Mouse (Mus musculus) stomach, postnatal 0 days (tissue): Measurements from ENCODE around the gene Nell2. TPM values are rescaled to one million over a fixed set of nuclear protein-coding genes. Genes with fewer than 3 reads are reported as not detected.

Experiments
- ATAC-seq: fragments of 200-750 bp; cut with Nextera tagmentation; 2 replicates; pipeline ENCODE4 v1.8.0; 2017; ENCODE audit not compliant: low FRiP score, low TSS enrichment
- DNase-seq: peaks from one replicate; pipeline ENCODE4 v3.0.0-alpha.2; 2016; ENCODE audit warnings: low spot score
- H3K27ac ChIP-seq: fragments of 300-500 bp; sonication (generic); replicated peaks from 2 replicates; pipeline ENCODE4 v1.5.1; 2014; ENCODE audit warnings: mild to moderate bottlenecking, control low read depth
- H3K27me3 ChIP-seq: fragments of 300-500 bp; sonication (generic); 2 replicates; pipeline ENCODE4 v1.6.1; 2014; ENCODE audit warnings: low read length; ENCODE audit not compliant: control insufficient read depth, insufficient read depth
- H3K36me3 ChIP-seq: fragments of 300-500 bp; sonication (generic); 2 replicates; pipeline ENCODE4 v1.6.1; 2014; ENCODE audit warnings: low read length, mixed read lengths; ENCODE audit not compliant: control insufficient read depth, insufficient read depth
- H3K4me1 ChIP-seq: fragments of 300-500 bp; sonication (generic); replicated peaks from 2 replicates; pipeline ENCODE4 v1.6.1; 2014; ENCODE audit warnings: antibody characterized with exemption; ENCODE audit not compliant: control insufficient read depth, insufficient read depth
- H3K4me2 ChIP-seq: fragments of 300-500 bp; sonication (generic); replicated peaks from 2 replicates; pipeline ENCODE4 v1.6.1; 2014; ENCODE audit warnings: low read depth, mild to moderate bottlenecking, control low read depth, moderate library complexity
- H3K4me3 ChIP-seq: fragments of 300-500 bp; sonication (generic); 2 replicates; pipeline ENCODE4 v1.5.1; 2014; ENCODE audit warnings: low read depth, low read length, control low read depth
- H3K9ac ChIP-seq: fragments of 300-500 bp; sonication (generic); 2 replicates; pipeline ENCODE4 v1.6.1; 2014; ENCODE audit warnings: mild to moderate bottlenecking, low read length, control low read depth, mixed read lengths
- H3K9me3 ChIP-seq: fragments of 300-500 bp; sonication (generic); 2 replicates; pipeline ENCODE4 v1.6.1; 2016; ENCODE audit warnings: low read length; ENCODE audit not compliant: control insufficient read depth
- CTCF ChIP-seq: IDR thresholded peaks from 2 replicates; pipeline ENCODE4 v1.5.1; 2016; ENCODE audit warnings: antibody characterized with exemption, low read depth, mild to moderate bottlenecking, moderate library complexity
- EP300 ChIP-seq: optimal IDR thresholded peaks from 2 replicates; pipeline ENCODE3; 2016; ENCODE audit warnings: antibody characterized with exemption
- WGBS: fragments of 180-500 bp; shearing (Covaris S2); extraction: QIAGEN DNeasy Blood & Tissue Kit; methylation state at CpG from one replicate; pipeline ENCODE4 v1.1.7; 2014; 5-methylcytosine and 5-hydroxymethylcytosine counted together
- polyA plus RNA-seq: library from polyadenylated mRNA; unstranded; fragments of >200 nt; fragmentation: Nextera tagmentation; extraction: Ambion mirVana; gene quantifications from 2 replicates; pipeline ENCODE4 v1.2.1, GENCODE M21; 2015

The Nell2 gene
- polyA plus RNA-seq, 1 experiment from 2014 or later = 5.8 TPM

- no peak overlapping the region for H3K9ac ChIP-seq
- no peaks in the 10 kb centered on the region for H3K27me3 ChIP-seq
- DNase-seq (no peak), ATAC-seq (no peak)
- H3K4me2 ChIP-seq = no peak overlapping the region
- no peaks in the 10 kb centered on the region for H3K9me3 ChIP-seq
- TF ChIP-seq CTCF (no peak), EP300 (no peak)
- H3K4me1 ChIP-seq = no peaks in the 10 kb centered on the region
- no peak overlapping the region for H3K4me3 ChIP-seq
- H3K27ac ChIP-seq = no peak overlapping the region
- H3K36me3 ChIP-seq = no peaks in the 10 kb centered on the region
- 73% methylated on average over 6 of the region's 6 CpGs for WGBS
These were observed 14.3 kb upstream of the Nell2 start for GRCm38 (mm10) chr15:95542632-95543031.

GRCm38 (mm10) chr15:95536724-95537123, 8.4 kb upstream of the Nell2 start:
- no peak overlapping the region for H3K4me2 ChIP-seq
- no peak overlapping the region for H3K9ac ChIP-seq
- H3K27ac ChIP-seq = no peak overlapping the region
- 33% methylated on average over 4 of the region's 4 CpGs for WGBS
- H3K4me1 ChIP-seq = no peaks in the 10 kb centered on the region
- H3K27me3 ChIP-seq = no peaks in the 10 kb centered on the region
- H3K36me3 ChIP-seq = no peaks in the 10 kb centered on the region
- no peak for TF ChIP-seq EP300
- no peak for TF ChIP-seq CTCF
- no peak overlapping the region for H3K4me3 ChIP-seq
- ATAC-seq (peak; percentile 65; the same call in 1 of the 2 replicates), DNase-seq (no peak)
- no peaks in the 10 kb centered on the region for H3K9me3 ChIP-seq

GRCm38 (mm10) chr15:95536230-95536629, 7.9 kb upstream of the Nell2 start:
- H3K9ac ChIP-seq = no peak overlapping the region
- H3K27me3 ChIP-seq = no peaks in the 10 kb centered on the region
- no peaks in the 10 kb centered on the region for H3K9me3 ChIP-seq
- H3K4me3 ChIP-seq = no peak overlapping the region
- H3K4me2 ChIP-seq = no peak overlapping the region
- WGBS = 44% methylated on average over 4 of the region's 4 CpGs
- H3K36me3 ChIP-seq = no peaks in the 10 kb centered on the region
- H3K27ac ChIP-seq = 0 out of 2 replicates have a peak overlapping the region, but pooled peaks have one; percentile 8
- TF ChIP-seq CTCF = no peak
- no peak for TF ChIP-seq EP300
- DNase-seq (no peak), ATAC-seq (no peak)
- H3K4me1 ChIP-seq = no peaks in the 10 kb centered on the region

GRCm38 (mm10) chr15:95534644-95535043, 6.3 kb upstream of the Nell2 start:
- H3K4me3 ChIP-seq = no peak overlapping the region
- H3K9me3 ChIP-seq = no peaks in the 10 kb centered on the region
- no peak overlapping the region for H3K9ac ChIP-seq
- WGBS = 83% methylated on average over 6 of the region's 6 CpGs
- H3K4me1 ChIP-seq = no peaks in the 10 kb centered on the region
- TF ChIP-seq EP300 (no peak), CTCF (no peak)
- no peaks in the 10 kb centered on the region for H3K36me3 ChIP-seq
- ATAC-seq = no peak
- no peak overlapping the region for H3K27ac ChIP-seq
- no peak for DNase-seq
- no peak overlapping the region for H3K4me2 ChIP-seq
- no peaks in the 10 kb centered on the region for H3K27me3 ChIP-seq

- Histone ChIP-seq H3K9ac (0 out of 2 replicates have a peak overlapping the region, but pooled peaks have one; percentile 27), H3K27me3 (peaks cover 10% of the 10 kb centered on the region; the same call in 1 of the 2 replicates)
- under 1% methylated on average over 28 of the region's 28 CpGs for WGBS
These were observed 855 bp downstream of the Nell2 start for GRCm38 (mm10) chr15:95527461-95527947.

GRCm38 (mm10) chr15:95526626-95527411, 1.5 kb downstream of the Nell2 start:
- Histone ChIP-seq H3K36me3 (no peaks in the 10 kb centered on the region), H3K27ac (no peak overlapping the region), H3K9me3 (no peaks in the 10 kb centered on the region), H3K4me1 (no peaks in the 10 kb centered on the region), H3K9ac (no peak overlapping the region), H3K4me3 (peak overlapping the region; percentile 47), H3K27me3 (peaks cover 10% of the 10 kb centered on the region; the same call in 1 of the 2 replicates), H3K4me2 (peak overlapping the region; percentile 79)
- WGBS = 4% methylated on average over 27 of the region's 27 CpGs
- ATAC-seq = no peak
- TF ChIP-seq EP300 = no peak
- no peak for TF ChIP-seq CTCF
- DNase-seq = no peak

More at GRCm38 (mm10) chr15:95527461-95527947, 855 bp downstream of the Nell2 start:
- H3K27ac ChIP-seq = no peak overlapping the region
- peak overlapping the region; percentile 79 for H3K4me2 ChIP-seq
- no peak for TF ChIP-seq EP300
- no peaks in the 10 kb centered on the region for H3K4me1 ChIP-seq
- no peaks in the 10 kb centered on the region for H3K9me3 ChIP-seq
- H3K36me3 ChIP-seq = no peaks in the 10 kb centered on the region
- ATAC-seq = no peak
- H3K4me3 ChIP-seq = peak overlapping the region; percentile 47
- no peak for DNase-seq
